Mouse (Mus musculus) midbrain, embryonic 16.5 days (tissue): ENCODE results near the gene Ypel2. TPM values are rescaled to one million over a fixed set of nuclear protein-coding genes. Genes with fewer than 3 reads are reported as not detected.
A peak's percentile ranks its signal among the peaks of the same experiment; 100 is the strongest.

Experiments used
- ATAC-seq: fragments of 200-750 bp; cut with Nextera tagmentation; 2 replicates; pipeline ENCODE4 v1.8.0; 2017; ENCODE audit warnings: moderate TSS enrichment
- H3K27ac ChIP-seq: fragments of 300-500 bp; sonication (generic); 2 replicates; pipeline ENCODE4 v1.5.1; 2014; ENCODE audit warnings: mild to moderate bottlenecking, low read length, mixed read lengths
- H3K27me3 ChIP-seq: fragments of 300-500 bp; sonication (generic); 2 replicates; pipeline ENCODE4 v1.6.1; 2014; ENCODE audit warnings: low read depth, low read length, mixed read lengths; ENCODE audit not compliant: control insufficient read depth, insufficient read depth
- H3K36me3 ChIP-seq: fragments of 300-500 bp; sonication (generic); 2 replicates; pipeline ENCODE4 v1.6.1; 2014; ENCODE audit warnings: mild to moderate bottlenecking, low read length, moderate library complexity, mixed read lengths; ENCODE audit not compliant: control insufficient read depth, insufficient read depth
- H3K4me1 ChIP-seq: fragments of 300-500 bp; sonication (generic); 2 replicates; pipeline ENCODE4 v1.6.1; 2014; ENCODE audit warnings: mild to moderate bottlenecking, low read length, mixed read lengths; ENCODE audit not compliant: control insufficient read depth, insufficient read depth
- H3K4me2 ChIP-seq: fragments of 300-500 bp; sonication (generic); 2 replicates; pipeline ENCODE4 v1.6.1; 2014; ENCODE audit warnings: mild to moderate bottlenecking, low read length, mixed read lengths
- H3K4me3 ChIP-seq: fragments of 300-500 bp; sonication (generic); 2 replicates; pipeline ENCODE4 v1.5.1; 2014; ENCODE audit warnings: low read depth, mild to moderate bottlenecking, low read length, moderate library complexity, mixed read lengths
- H3K9ac ChIP-seq: fragments of 300-500 bp; sonication (generic); 2 replicates; pipeline ENCODE4 v1.6.1; 2014; ENCODE audit warnings: low read depth, low read length, mixed read lengths
- H3K9me3 ChIP-seq: fragments of 300-500 bp; sonication (generic); replicated peaks from 2 replicates; pipeline ENCODE4 v1.6.1; 2014; ENCODE audit warnings: mild to moderate bottlenecking, low read length, mixed read lengths; ENCODE audit not compliant: control insufficient read depth, poor library complexity, severe bottlenecking
- WGBS: fragments of 180-500 bp; shearing (Covaris S2); extraction: QIAGEN DNeasy Blood & Tissue Kit; methylation state at CpG from one replicate; pipeline ENCODE4 v1.1.7; 2014; 5-methylcytosine and 5-hydroxymethylcytosine counted together
- polyA plus RNA-seq: library from polyadenylated mRNA; unstranded; fragments of >200 nt; fragmentation: Nextera tagmentation; extraction: Ambion mirVana; gene quantifications from 2 replicates; pipeline ENCODE4 v1.2.1, GENCODE M21; 2015

Ypel2 gene
- polyA plus RNA-seq, 1 experiment from 2014 or later, result 6.5 TPM

GRCm38 (mm10) chr11:86910244-86910643 is 83.3 kb downstream of the Ypel2 start:
- WGBS, result 74% methylated on average over 4 of the region's 4 CpGs
- no peak overlapping the region for H3K9ac ChIP-seq
- no peak for ATAC-seq
- H3K9me3 ChIP-seq, result no peaks in the 10 kb centered on the region
- H3K27ac ChIP-seq, result no peak overlapping the region
- H3K4me1 ChIP-seq, result no peaks in the 10 kb centered on the region
- H3K36me3 ChIP-seq, result no peaks in the 10 kb centered on the region
- no peak overlapping the region for H3K4me2 ChIP-seq
- H3K27me3 ChIP-seq, result no peaks in the 10 kb centered on the region
- no peak overlapping the region for H3K4me3 ChIP-seq

- H3K4me3 ChIP-seq, result no peak overlapping the region
- no peak overlapping the region for H3K27ac ChIP-seq
- H3K9me3 ChIP-seq, result no peaks in the 10 kb centered on the region
- 92% methylated on average over 6 of the region's 6 CpGs for WGBS
- ATAC-seq, result no peak
- no peaks in the 10 kb centered on the region for H3K27me3 ChIP-seq
- no peak overlapping the region for H3K4me2 ChIP-seq
- no peak overlapping the region for H3K9ac ChIP-seq
- H3K36me3 ChIP-seq, result no peaks in the 10 kb centered on the region
- H3K4me1 ChIP-seq, result no peaks in the 10 kb centered on the region
Observed at GRCm38 (mm10) chr11:86909028-86909427, 84.5 kb downstream of the Ypel2 start.

- H3K9me3 ChIP-seq, result no peaks in the 10 kb centered on the region
- no peaks in the 10 kb centered on the region for H3K4me1 ChIP-seq
- no peak overlapping the region for H3K9ac ChIP-seq
- no peak overlapping the region for H3K27ac ChIP-seq
- no peak overlapping the region for H3K4me2 ChIP-seq
- H3K36me3 ChIP-seq, result no peaks in the 10 kb centered on the region
- 82% methylated on average over 5 of the region's 5 CpGs for WGBS
- H3K4me3 ChIP-seq, result no peak overlapping the region
- ATAC-seq, result no peak
- no peaks in the 10 kb centered on the region for H3K27me3 ChIP-seq
Observed at GRCm38 (mm10) chr11:86907889-86908590, 85.5 kb downstream of the Ypel2 start.

- Histone ChIP-seq H3K4me2 (no peak overlapping the region), H3K4me3 (no peak overlapping the region), H3K36me3 (no peaks in the 10 kb centered on the region), H3K9ac (no peak overlapping the region), H3K9me3 (no peaks in the 10 kb centered on the region), H3K4me1 (no peaks in the 10 kb centered on the region), H3K27me3 (no peaks in the 10 kb centered on the region), H3K27ac (no peak overlapping the region)
- WGBS, result 93% methylated on average over 11 of the region's 11 CpGs
- ATAC-seq, result no peak
Observed at GRCm38 (mm10) chr11:86906767-86907662, 86.5 kb downstream of the Ypel2 start.

- Histone ChIP-seq H3K4me1 (no peaks in the 10 kb centered on the region), H3K36me3 (no peaks in the 10 kb centered on the region), H3K4me2 (no peak overlapping the region), H3K27ac (no peak overlapping the region), H3K9ac (no peak overlapping the region), H3K27me3 (no peaks in the 10 kb centered on the region), H3K9me3 (no peaks in the 10 kb centered on the region), H3K4me3 (no peak overlapping the region)
- no peak for ATAC-seq
- WGBS, result 92% methylated on average over 6 of the region's 6 CpGs
Observed at GRCm38 (mm10) chr11:86906257-86906656, 87.2 kb downstream of the Ypel2 start.

- H3K36me3 ChIP-seq, result no peaks in the 10 kb centered on the region
- no peak for ATAC-seq
- no peak overlapping the region for H3K27ac ChIP-seq
- no peaks in the 10 kb centered on the region for H3K27me3 ChIP-seq
- no peak overlapping the region for H3K4me2 ChIP-seq
- WGBS, result 82% methylated on average over 2 of the region's 2 CpGs
- H3K4me3 ChIP-seq, result no peak overlapping the region
- H3K4me1 ChIP-seq, result no peaks in the 10 kb centered on the region
- H3K9ac ChIP-seq, result no peak overlapping the region
- no peaks in the 10 kb centered on the region for H3K9me3 ChIP-seq
Observed at GRCm38 (mm10) chr11:86905261-86905660, 88.2 kb downstream of the Ypel2 start.

- Histone ChIP-seq H3K27ac (no peak overlapping the region), H3K9ac (no peak overlapping the region), H3K4me1 (no peaks in the 10 kb centered on the region), H3K36me3 (no peaks in the 10 kb centered on the region), H3K4me2 (no peak overlapping the region), H3K4me3 (no peak overlapping the region), H3K27me3 (no peaks in the 10 kb centered on the region), H3K9me3 (no peaks in the 10 kb centered on the region)
- ATAC-seq, result no peak
- 60% methylated on average over 4 of the region's 4 CpGs for WGBS
Observed at GRCm38 (mm10) chr11:86904706-86905105, 88.8 kb downstream of the Ypel2 start.

- 21% methylated on average over 2 of the region's 2 CpGs for WGBS
- H3K9me3 ChIP-seq, result no peaks in the 10 kb centered on the region
- peaks cover 9% of the 10 kb centered on the region for H3K4me1 ChIP-seq
- ATAC-seq, result peak; percentile 66; the same call in 1 of the 2 replicates
- H3K4me2 ChIP-seq, result no peak overlapping the region
- no peak overlapping the region for H3K9ac ChIP-seq
- H3K27ac ChIP-seq, result no peak overlapping the region; the same call in 1 of the 2 replicates
- H3K27me3 ChIP-seq, result no peaks in the 10 kb centered on the region
- no peak overlapping the region for H3K4me3 ChIP-seq
- H3K36me3 ChIP-seq, result no peaks in the 10 kb centered on the region
Observed at GRCm38 (mm10) chr11:86898367-86898766, 95.1 kb downstream of the Ypel2 start.

GRCm38 (mm10) chr11:86895567-86895966 is 97.9 kb downstream of the Ypel2 start:
- no peak for ATAC-seq
- no peak overlapping the region for H3K4me2 ChIP-seq
- no peaks in the 10 kb centered on the region for H3K36me3 ChIP-seq
- peaks cover 9% of the 10 kb centered on the region for H3K4me1 ChIP-seq
- H3K4me3 ChIP-seq, result no peak overlapping the region
- H3K9me3 ChIP-seq, result no peaks in the 10 kb centered on the region
- 54% methylated on average over 3 of the region's 3 CpGs for whole genome bisulfite sequencing
- H3K27ac ChIP-seq, result no peak overlapping the region
- H3K9ac ChIP-seq, result no peak overlapping the region
- H3K27me3 ChIP-seq, result no peaks in the 10 kb centered on the region
